Mouse (Mus musculus) bone marrow macrophage, adult 2 months (primary cell): ENCODE data around the gene Hivep2.

Source experiments
- CTCF ChIP-seq: IDR thresholded peaks from 2 replicates; pipeline ENCODE4 v1.5.1; 2012; ENCODE audit warnings: low read depth, mild to moderate bottlenecking, low read length, moderate library complexity
- POLR2A ChIP-seq: IDR thresholded peaks from 2 replicates; pipeline ENCODE4 v1.6.1; 2012; ENCODE audit warnings: mild to moderate bottlenecking, low read depth, low read length, borderline replicate concordance

GRCm38 (mm10) chr10:14075767-14076166 is 109.9 kb downstream of the Hivep2 start:
- TF ChIP-seq CTCF: no peak
- TF ChIP-seq POLR2A: no peak
